Mouse (Mus musculus) myocyte (in vitro differentiated cells): ENCODE measurements around the gene Slco1c1. TPM values are rescaled to one million over a fixed set of nuclear protein-coding genes. Genes with fewer than 3 reads are reported as not detected.
"Not testable (repeated sequence)": the region's sequence is repeated elsewhere in the genome, so short reads cannot be mapped to it uniquely, and the experiment has no call there.

Experiments used
- H3K27me3 ChIP-seq: one replicate; pipeline ENCODE4 v1.6.1; 2011; ENCODE audit not compliant: control insufficient read depth, insufficient read depth, insufficient read length
- H3K36me3 ChIP-seq: one replicate; pipeline ENCODE4 v1.6.1; 2011; ENCODE audit not compliant: control insufficient read depth, insufficient read depth
- H3K4me2 ChIP-seq: one replicate; pipeline ENCODE4 v1.6.1; 2011; ENCODE audit warnings: low read depth, control low read depth
- H3K4me3 ChIP-seq: one replicate; pipeline ENCODE4 v1.5.1; 2011; ENCODE audit warnings: mild to moderate bottlenecking, control low read depth, moderate library complexity
- H3K79me2 ChIP-seq: one replicate; pipeline ENCODE4 v1.6.1; 2011; ENCODE audit not compliant: control insufficient read depth, insufficient read depth
- H3ac ChIP-seq: one replicate; pipeline ENCODE4 v1.6.1; 2011; ENCODE audit not compliant: control insufficient read depth, insufficient read length
- CEBPB ChIP-seq: IDR thresholded peaks from 2 replicates; pipeline ENCODE4 v1.6.1; 2011; ENCODE audit warnings: mild to moderate bottlenecking, moderate library complexity; ENCODE audit not compliant: poor library complexity, insufficient read depth, severe bottlenecking
- E2F4 ChIP-seq: IDR thresholded peaks from one replicate; pipeline ENCODE4 v1.6.1; 2011; ENCODE audit warnings: mild to moderate bottlenecking, control low read depth, moderate library complexity; ENCODE audit not compliant: insufficient read depth
- MAX ChIP-seq: IDR thresholded peaks from one replicate; pipeline ENCODE4 v1.6.1; 2011; ENCODE audit warnings: low read depth, mild to moderate bottlenecking, control low read depth
- MYOD1 ChIP-seq, 3 experiments: IDR thresholded peaks; one replicate each; pipeline ENCODE4 v1.6.1; 2011; ENCODE audit warnings: control low read depth in 2 of 3, low read depth in 2 of 3, mild to moderate bottlenecking in 2 of 3, moderate library complexity in 1 of 3; ENCODE audit not compliant: insufficient read length in 2 of 3, control insufficient read depth in 1 of 3
- MYOG ChIP-seq, 3 experiments: IDR thresholded peaks; one replicate each; pipeline ENCODE4 v1.6.1; 2011; ENCODE audit warnings: control low read depth in 2 of 3, low read depth in 2 of 3, mild to moderate bottlenecking in 2 of 3; ENCODE audit not compliant: insufficient read length in 2 of 3, control insufficient read depth in 1 of 3, insufficient read depth in 1 of 3
- POLR2A ChIP-seq: IDR thresholded peaks from one replicate; pipeline ENCODE4 v1.6.1; 2011; ENCODE audit warnings: low read depth, mild to moderate bottlenecking, control low read depth, moderate library complexity; ENCODE audit not compliant: insufficient read length
- POLR2AphosphoS2 ChIP-seq: IDR thresholded peaks from one replicate; pipeline ENCODE4 v1.6.1; 2011; ENCODE audit warnings: low read depth, control low read depth; ENCODE audit not compliant: insufficient read length
- REST ChIP-seq: IDR thresholded peaks from one replicate; pipeline ENCODE4 v1.6.1; 2011; ENCODE audit warnings: mild to moderate bottlenecking, control low read depth, moderate library complexity; ENCODE audit not compliant: insufficient read depth, insufficient read length
- SRF ChIP-seq: IDR thresholded peaks from one replicate; pipeline ENCODE4 v1.6.1; 2011; ENCODE audit warnings: low read depth; ENCODE audit not compliant: control insufficient read depth, insufficient read length
- TCF12 ChIP-seq: IDR thresholded peaks from one replicate; pipeline ENCODE4 v1.6.1; 2011; ENCODE audit warnings: mild to moderate bottlenecking, control low read depth; ENCODE audit not compliant: poor library complexity, insufficient read depth, severe bottlenecking
- TCF3 ChIP-seq: IDR thresholded peaks from one replicate; pipeline ENCODE4 v1.6.1; 2011; ENCODE audit warnings: low read depth, control low read depth; ENCODE audit not compliant: insufficient read length
- USF1 ChIP-seq: IDR thresholded peaks from one replicate; pipeline ENCODE4 v1.6.1; 2011; ENCODE audit warnings: low read depth, mild to moderate bottlenecking, control low read depth, moderate library complexity
- polyA plus RNA-seq: library from polyadenylated mRNA; unstranded; fragments of >200 nt; fragmentation: generic; extraction: Trizol; gene quantifications from one replicate; pipeline ENCODE4 v1.2.1, GENCODE M21; 2012; ENCODE audit warnings: missing spikeins

Gene Slco1c1
- polyA plus RNA-seq, 1 experiment, result not detected

DNA sequence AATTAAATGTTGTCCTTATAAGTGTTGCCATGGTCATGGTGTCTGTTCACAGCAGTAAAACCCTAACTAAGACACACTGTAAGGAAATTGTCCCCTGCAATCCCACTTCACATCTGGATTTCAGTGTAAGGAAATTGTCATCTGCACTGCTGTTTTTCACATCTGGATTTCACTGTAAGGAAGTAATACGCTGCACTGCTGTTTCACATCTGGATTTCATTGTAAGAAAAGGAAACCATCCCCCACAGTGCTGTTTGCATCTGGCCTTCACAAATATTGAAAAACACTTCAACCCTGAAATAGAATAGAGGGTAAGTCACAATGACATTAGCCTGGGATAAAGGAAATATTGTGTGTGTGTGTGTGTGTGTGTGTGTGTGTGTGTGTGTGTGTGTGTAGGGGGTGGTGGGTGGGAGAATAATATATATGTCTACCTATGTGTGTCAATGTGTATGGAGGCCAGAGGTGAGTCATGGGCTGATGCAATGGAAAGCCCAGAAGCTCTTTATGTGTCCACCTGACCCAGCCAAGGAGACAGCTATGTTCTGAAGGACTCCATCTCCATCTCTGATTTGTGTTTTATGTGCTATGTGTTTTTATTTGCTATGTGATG, 60.7 kb downstream of the Slco1c1 start:
- no peak overlapping the region for H3K4me3 ChIP-seq
- no peak for TF ChIP-seq SRF
- TF ChIP-seq MYOD1 (IDR thresholded peaks at IDR 0.05; ENCODE audit: control insufficient read depth in 1 of 3, insufficient read length in 2 of 3, low read depth in 2 of 3), result no peak
- TF ChIP-seq TCF3, result no peak
- TF ChIP-seq POLR2A, result no peak
- TF ChIP-seq USF1, result no peak
- no peak for TF ChIP-seq POLR2AphosphoS2

GRCm38 (mm10) chr6:141590002-141590401, 65.8 kb downstream of the Slco1c1 start:
- H3K4me2 ChIP-seq, result no peak overlapping the region
- H3K27me3 ChIP-seq, result no peaks in the 10 kb centered on the region
- H3K79me2 ChIP-seq, result no peaks in the 10 kb centered on the region
- no peak overlapping the region for H3K4me3 ChIP-seq
- H3ac ChIP-seq, result no peak overlapping the region
- TF ChIP-seq POLR2AphosphoS2 (no peak), MAX (no peak), TCF12 (no peak), TCF3 (no peak), POLR2A (no peak), E2F4 (no peak), MYOD1 (IDR thresholded peaks at IDR 0.05; ENCODE audit: control insufficient read depth in 1 of 3, insufficient read length in 2 of 3, low read depth in 2 of 3) (no peak), MYOG (IDR thresholded peaks at IDR 0.05; ENCODE audit: control insufficient read depth in 1 of 3, insufficient read depth in 1 of 3, insufficient read length in 2 of 3, low read depth in 2 of 3) (no peak), CEBPB (no peak), REST (no peak), SRF (no peak), USF1 (no peak)
- no peaks in the 10 kb centered on the region for H3K36me3 ChIP-seq

More for the DNA sequence above, 60.7 kb downstream of the Slco1c1 start:
- H3K36me3 ChIP-seq, result no peaks in the 10 kb centered on the region
- no peak overlapping the region for H3ac ChIP-seq
- no peak overlapping the region for H3K4me2 ChIP-seq
- no peaks in the 10 kb centered on the region for H3K79me2 ChIP-seq
- H3K27me3 ChIP-seq, result no peaks in the 10 kb centered on the region

- not testable (repeated sequence) for H3K27me3 ChIP-seq, H3K4me2 ChIP-seq, H3K4me3 ChIP-seq, H3K36me3 ChIP-seq, H3ac ChIP-seq, H3K79me2 ChIP-seq
Measured at GRCm38 (mm10) chr6:141590598-141591200, 66.5 kb downstream of the Slco1c1 start.

- Histone ChIP-seq H3K27me3 (no peaks in the 10 kb centered on the region), H3K36me3 (no peaks in the 10 kb centered on the region), H3K4me2 (no peak overlapping the region), H3K79me2 (no peaks in the 10 kb centered on the region), H3K4me3 (no peak overlapping the region), H3ac (no peak overlapping the region)
- no peak for TF ChIP-seq POLR2AphosphoS2
- no peak for TF ChIP-seq USF1
- no peak for TF ChIP-seq MAX
- TF ChIP-seq CEBPB, result no peak
- TF ChIP-seq MYOG (IDR thresholded peaks at IDR 0.05; ENCODE audit: control insufficient read depth in 1 of 3, insufficient read depth in 1 of 3, insufficient read length in 2 of 3, low read depth in 2 of 3), result no peak
- no peak for TF ChIP-seq TCF12
- TF ChIP-seq REST, result no peak
- no peak for TF ChIP-seq MYOD1 (IDR thresholded peaks at IDR 0.05; ENCODE audit: control insufficient read depth in 1 of 3, insufficient read length in 2 of 3, low read depth in 2 of 3)
- TF ChIP-seq SRF, result no peak
- TF ChIP-seq E2F4, result no peak
- no peak for TF ChIP-seq TCF3
- no peak for TF ChIP-seq POLR2A
Measured at GRCm38 (mm10) chr6:141596081-141596480, 71.9 kb downstream of the Slco1c1 start.

- H3K4me2 ChIP-seq, result no peak overlapping the region
- TF ChIP-seq POLR2AphosphoS2 (no peak), POLR2A (no peak), CEBPB (no peak), TCF3 (no peak), TCF12 (no peak), MYOD1 (IDR thresholded peaks at IDR 0.05; ENCODE audit: control insufficient read depth in 1 of 3, insufficient read length in 2 of 3, low read depth in 2 of 3) (no peak), E2F4 (no peak), USF1 (no peak), SRF (no peak), MAX (no peak)
Measured at GRCm38 (mm10) chr6:141597037-141597436, 72.9 kb downstream of the Slco1c1 start.

More at GRCm38 (mm10) chr6:141597037-141597436, 72.9 kb downstream of the Slco1c1 start:
- H3K36me3 ChIP-seq, result no peaks in the 10 kb centered on the region
- H3K27me3 ChIP-seq, result no peaks in the 10 kb centered on the region
- no peaks in the 10 kb centered on the region for H3K79me2 ChIP-seq
- no peak overlapping the region for H3K4me3 ChIP-seq
- no peak overlapping the region for H3ac ChIP-seq
